Mouse (Mus musculus) kidney, embryonic 16.5 days (tissue): ENCODE measurements around the gene Zbtb38. TPM values are rescaled to one million over a fixed set of nuclear protein-coding genes. Genes with fewer than 3 reads are reported as not detected.

Source experiments
- ATAC-seq: fragments of 200-750 bp; cut with Nextera tagmentation; 2 replicates; pipeline ENCODE4 v1.8.0; 2017; ENCODE audit warnings: moderate TSS enrichment; ENCODE audit not compliant: low FRiP score, low TSS enrichment
- H3K27ac ChIP-seq: fragments of 300-500 bp; sonication (generic); 2 replicates; pipeline ENCODE4 v1.5.1; 2014; ENCODE audit warnings: low read length
- H3K27me3 ChIP-seq: fragments of 300-500 bp; sonication (generic); 2 replicates; pipeline ENCODE4 v1.6.1; 2014; ENCODE audit warnings: low read length, control low read depth, mixed read lengths; ENCODE audit not compliant: insufficient read depth
- H3K36me3 ChIP-seq: fragments of 300-500 bp; sonication (generic); 2 replicates; pipeline ENCODE4 v1.6.1; 2014; ENCODE audit warnings: low read length, control low read depth, mixed read lengths; ENCODE audit not compliant: insufficient read depth
- H3K4me1 ChIP-seq: fragments of 300-500 bp; sonication (generic); 2 replicates; pipeline ENCODE4 v1.6.1; 2014; ENCODE audit warnings: low read length, control low read depth, mixed read lengths; ENCODE audit not compliant: insufficient read depth
- H3K4me2 ChIP-seq: fragments of 300-500 bp; sonication (generic); replicated peaks from 2 replicates; pipeline ENCODE4 v1.6.1; 2014; ENCODE audit warnings: low read depth, low read length
- H3K4me3 ChIP-seq: fragments of 300-500 bp; sonication (generic); 2 replicates; pipeline ENCODE4 v1.5.1; 2014; ENCODE audit warnings: mild to moderate bottlenecking, low read length
- H3K9ac ChIP-seq: fragments of 300-500 bp; sonication (generic); replicated peaks from 2 replicates; pipeline ENCODE4 v1.6.1; 2014; ENCODE audit warnings: low read length
- H3K9me3 ChIP-seq: fragments of 300-500 bp; sonication (generic); 2 replicates; pipeline ENCODE4 v1.6.1; 2016; ENCODE audit warnings: low read length, control low read depth
- WGBS: fragments of 180-500 bp; shearing (Covaris S2); extraction: QIAGEN DNeasy Blood & Tissue Kit; methylation state at CpG from one replicate; pipeline ENCODE4 v1.1.7; 2014; 5-methylcytosine and 5-hydroxymethylcytosine counted together
- polyA plus RNA-seq: library from polyadenylated mRNA; unstranded; fragments of >200 nt; fragmentation: Nextera tagmentation; extraction: Ambion mirVana; gene quantifications from 2 replicates; pipeline ENCODE4 v1.2.1, GENCODE M21; 2015

Zbtb38 gene
- polyA plus RNA-seq, 1 experiment from 2014 or later = 22.1 TPM

DNA sequence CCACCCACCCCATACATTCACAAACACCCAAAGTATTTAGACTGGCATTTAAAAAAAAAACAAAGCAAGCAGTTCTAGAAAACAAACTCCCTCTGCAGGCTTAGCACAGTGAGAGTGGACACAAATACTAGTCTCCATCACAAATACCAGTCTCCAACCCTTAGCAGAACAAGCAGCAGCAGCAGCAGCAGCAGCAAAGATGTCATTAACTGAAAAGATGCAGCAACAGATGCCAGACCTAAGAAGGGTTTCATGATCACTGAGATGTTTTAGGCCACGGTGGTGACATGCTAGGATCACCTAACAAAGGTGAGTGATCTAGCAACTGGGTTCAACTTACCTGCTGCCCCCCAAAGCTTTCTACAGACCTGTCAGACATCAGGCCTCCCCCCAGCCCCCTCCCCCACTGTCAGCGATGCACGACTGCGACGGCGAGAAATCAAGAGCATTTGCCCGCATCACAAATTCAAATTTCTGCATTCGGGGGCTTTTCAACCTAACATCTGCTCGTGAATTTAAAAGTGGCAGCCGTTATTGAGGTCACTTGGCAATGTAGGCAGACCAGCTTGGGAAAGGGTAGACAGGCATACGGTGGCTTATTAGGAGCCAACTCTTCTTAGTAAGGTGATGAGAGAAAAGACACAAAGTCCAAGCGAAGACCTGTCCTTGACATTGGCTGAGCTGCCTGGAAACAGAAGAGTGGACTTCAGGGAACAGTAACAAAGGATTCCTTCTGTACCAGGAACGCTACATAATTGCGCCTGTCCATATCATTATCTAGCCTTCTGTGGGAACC, 26.1 kb downstream of the Zbtb38 start:
- 0 out of 2 replicates have a peak overlapping the region, but pooled peaks have one; percentile 4 for H3K9ac ChIP-seq
- H3K36me3 ChIP-seq = no peaks in the 10 kb centered on the region
- H3K4me1 ChIP-seq = peaks cover 34% of the 10 kb centered on the region
- no peak overlapping the region for H3K4me2 ChIP-seq
- ATAC-seq = no peak
- 0 out of 2 replicates have a peak overlapping the region, but pooled peaks have one; percentile 24 for H3K27ac ChIP-seq
- H3K27me3 ChIP-seq = no peaks in the 10 kb centered on the region
- 70% methylated on average over 14 of the region's 14 CpGs for WGBS
- no peak overlapping the region for H3K4me3 ChIP-seq
- no peaks in the 10 kb centered on the region for H3K9me3 ChIP-seq

DNA sequence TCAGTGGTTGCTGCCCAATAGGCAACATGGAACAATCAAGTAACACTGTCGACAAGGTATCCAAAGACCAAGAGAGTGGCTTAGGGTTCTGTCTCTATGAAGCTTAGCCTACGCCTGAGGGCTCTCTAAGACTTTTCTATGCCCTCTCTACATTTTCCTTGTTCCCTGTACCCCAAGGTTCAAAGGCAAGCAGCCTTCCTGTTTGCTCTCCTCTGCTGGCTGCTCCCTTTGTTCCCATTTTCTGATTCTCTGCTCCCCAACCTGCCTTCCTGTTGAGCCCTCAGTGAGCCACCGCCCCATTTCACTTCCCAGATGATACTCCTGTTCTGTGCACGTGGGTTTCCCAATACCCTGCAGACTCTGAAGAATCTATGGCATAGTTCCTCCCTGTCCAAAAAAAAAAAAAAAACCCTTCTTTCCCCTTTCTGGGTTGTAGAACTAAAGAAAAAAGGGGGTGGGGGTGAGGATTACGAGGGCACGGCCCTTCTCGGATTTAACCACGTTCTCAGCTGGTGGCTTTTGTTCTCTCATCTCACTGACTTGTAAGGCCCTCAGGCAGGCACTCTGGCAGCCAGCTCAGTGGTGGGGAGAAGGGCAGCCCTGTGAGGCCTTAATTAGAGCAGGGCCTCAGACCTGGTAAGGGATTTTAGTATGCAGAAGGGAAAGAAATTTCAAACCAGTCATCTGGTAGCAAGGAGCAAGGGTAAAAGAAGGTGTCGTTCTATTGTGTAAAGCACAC, 26.9 kb downstream of the Zbtb38 start:
- Histone ChIP-seq H3K4me1 (peaks cover 36% of the 10 kb centered on the region), H3K9ac (no peak overlapping the region), H3K36me3 (no peaks in the 10 kb centered on the region), H3K27ac (peak overlapping the region; percentile 50; the same call in 1 of the 2 replicates), H3K4me2 (no peak overlapping the region), H3K27me3 (no peaks in the 10 kb centered on the region), H3K9me3 (no peaks in the 10 kb centered on the region), H3K4me3 (no peak overlapping the region)
- 43% methylated on average over 9 of the region's 9 CpGs for WGBS
- ATAC-seq = no peak

GRCm38 (mm10) chr9:96723650-96724049, 29.0 kb downstream of the Zbtb38 start:
- H3K4me3 ChIP-seq = no peak overlapping the region
- no peak overlapping the region for H3K4me2 ChIP-seq
- H3K9me3 ChIP-seq = no peaks in the 10 kb centered on the region
- no peak overlapping the region for H3K9ac ChIP-seq
- 89% methylated on average over 6 of the region's 6 CpGs for WGBS
- H3K36me3 ChIP-seq = no peaks in the 10 kb centered on the region
- no peaks in the 10 kb centered on the region for H3K27me3 ChIP-seq
- ATAC-seq = no peak
- H3K4me1 ChIP-seq = peaks cover 38% of the 10 kb centered on the region
- H3K27ac ChIP-seq = no peak overlapping the region

DNA sequence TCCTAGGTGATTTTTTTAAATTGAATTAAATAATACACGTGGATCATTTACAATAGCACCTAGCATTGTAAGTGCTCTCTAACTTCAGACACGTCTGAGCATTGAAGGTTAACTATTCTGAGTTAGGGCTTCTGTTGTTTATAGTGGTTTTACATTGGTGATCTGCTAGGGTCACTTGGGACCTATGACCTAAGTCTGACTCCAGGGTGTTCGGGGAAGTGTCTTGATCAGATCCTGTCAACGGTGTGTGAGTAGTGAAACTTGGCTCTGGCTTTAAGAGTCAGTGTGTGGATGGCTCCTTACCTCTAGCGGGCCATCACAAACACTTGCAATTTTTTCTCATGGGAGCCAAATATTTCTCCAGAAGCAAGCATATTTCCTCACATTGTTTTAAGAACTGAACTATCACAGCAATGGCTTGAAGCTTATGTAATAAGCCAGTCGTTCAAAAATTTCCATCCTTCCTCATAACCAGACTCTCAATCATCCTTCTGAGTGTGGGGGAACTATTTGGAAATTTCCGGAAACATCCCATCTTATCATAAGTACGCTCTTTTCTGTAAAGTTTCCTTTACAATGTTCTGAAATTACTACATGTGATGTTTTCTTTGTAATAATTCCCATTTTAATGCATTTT, 31.4 kb downstream of the Zbtb38 start:
- Histone ChIP-seq H3K27ac (0 out of 2 replicates have a peak overlapping the region, but pooled peaks have one; percentile 34), H3K27me3 (no peaks in the 10 kb centered on the region), H3K4me2 (no peak overlapping the region), H3K36me3 (no peaks in the 10 kb centered on the region), H3K4me1 (peaks cover 32% of the 10 kb centered on the region), H3K4me3 (no peak overlapping the region), H3K9ac (no peak overlapping the region), H3K9me3 (no peaks in the 10 kb centered on the region)
- 83% methylated on average over 8 of the region's 8 CpGs for WGBS
- ATAC-seq = no peak

DNA sequence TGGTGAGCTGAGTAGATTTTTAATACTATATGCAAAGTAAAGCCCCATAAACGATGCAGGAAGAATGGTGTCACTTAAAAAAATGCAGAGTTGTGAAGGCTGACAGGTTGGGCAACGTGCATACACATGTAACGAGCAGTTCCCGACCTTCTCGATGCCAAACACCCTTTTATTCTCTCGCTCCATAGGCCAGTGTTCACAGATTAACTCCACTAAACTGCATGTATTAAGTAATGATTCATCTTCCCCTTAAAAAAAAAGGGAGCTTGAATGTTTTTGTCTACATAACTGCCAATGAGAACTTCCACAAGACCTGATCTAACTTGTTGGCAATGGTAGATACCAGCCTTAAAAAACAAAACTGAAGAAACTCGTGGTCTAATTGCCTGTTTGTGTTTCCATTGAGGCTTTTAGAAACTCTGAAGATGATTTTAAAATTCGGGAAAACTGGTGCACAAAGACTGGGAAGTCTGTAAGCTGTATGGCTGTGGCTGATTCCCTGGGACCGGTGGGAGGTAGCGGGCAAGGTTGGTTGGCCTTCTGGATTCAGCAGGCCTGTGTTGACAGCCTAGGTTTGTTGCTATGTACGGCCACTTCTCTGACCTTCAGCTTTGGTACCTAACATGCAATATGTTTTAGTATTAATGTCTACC, 32.0 kb downstream of the Zbtb38 start:
- WGBS = 64% methylated on average over 11 of the region's 11 CpGs
- Histone ChIP-seq H3K4me2 (peak overlapping the region; percentile 75; the same call in 1 of the 2 replicates), H3K9ac (peak overlapping the region; percentile 97; the same call in 1 of the 2 replicates), H3K36me3 (no peaks in the 10 kb centered on the region), H3K4me1 (peaks cover 34% of the 10 kb centered on the region), H3K27ac (peak overlapping the region; percentile 98; the same call in 1 of the 2 replicates), H3K9me3 (no peaks in the 10 kb centered on the region), H3K27me3 (no peaks in the 10 kb centered on the region), H3K4me3 (peak overlapping the region; percentile 80; the same call in 1 of the 2 replicates)
- no peak for ATAC-seq

GRCm38 (mm10) chr9:96719408-96720158, 33.0 kb downstream of the Zbtb38 start:
- Histone ChIP-seq H3K4me1 (peaks cover 31% of the 10 kb centered on the region), H3K27me3 (no peaks in the 10 kb centered on the region), H3K36me3 (no peaks in the 10 kb centered on the region), H3K27ac (peak overlapping the region; percentile 98), H3K4me2 (peak overlapping the region; percentile 75), H3K9me3 (no peaks in the 10 kb centered on the region), H3K9ac (peak overlapping the region; percentile 97), H3K4me3 (peak overlapping the region; percentile 80)
- WGBS = under 1% methylated on average over 77 of the region's 85 CpGs
- ATAC-seq = peak; percentile 85

GRCm38 (mm10) chr9:96718888-96719287, 33.7 kb downstream of the Zbtb38 start:
- WGBS = 48% methylated on average over 10 of the region's 10 CpGs
- Histone ChIP-seq H3K9me3 (no peaks in the 10 kb centered on the region), H3K4me1 (peaks cover 36% of the 10 kb centered on the region), H3K4me3 (peak overlapping the region; percentile 80), H3K27me3 (no peaks in the 10 kb centered on the region), H3K36me3 (no peaks in the 10 kb centered on the region), H3K9ac (peak overlapping the region; percentile 97), H3K27ac (peak overlapping the region; percentile 98), H3K4me2 (peak overlapping the region; percentile 75)
- no peak for ATAC-seq

DNA sequence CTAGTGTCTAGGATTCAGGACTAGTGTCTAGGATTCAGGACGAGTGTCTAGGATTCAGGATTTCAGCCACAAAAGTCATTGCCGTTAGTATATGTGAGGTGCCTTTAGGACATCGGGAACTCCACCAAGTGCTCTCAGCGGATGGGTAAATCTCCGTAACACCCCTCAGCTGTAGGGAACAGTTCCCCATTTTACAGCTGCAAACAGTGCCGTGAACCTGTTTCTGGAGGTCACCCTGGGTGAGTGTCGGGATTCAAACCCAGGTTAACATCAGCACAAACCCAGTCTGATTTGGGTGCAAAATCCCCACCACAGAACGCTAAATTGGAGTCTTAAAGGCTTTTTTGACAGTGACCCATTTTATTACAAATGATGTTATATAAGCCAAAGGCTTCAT, 34.2 kb downstream of the Zbtb38 start:
- peak overlapping the region; percentile 75 for H3K4me2 ChIP-seq
- WGBS = 89% methylated on average over 8 of the region's 8 CpGs
- H3K4me3 ChIP-seq = peak overlapping the region; percentile 80; the same call in 1 of the 2 replicates
- no peaks in the 10 kb centered on the region for H3K36me3 ChIP-seq
- no peak overlapping the region for H3K9ac ChIP-seq
- no peaks in the 10 kb centered on the region for H3K27me3 ChIP-seq
- peaks cover 37% of the 10 kb centered on the region for H3K4me1 ChIP-seq
- no peak overlapping the region for H3K27ac ChIP-seq
- ATAC-seq = no peak
- H3K9me3 ChIP-seq = no peaks in the 10 kb centered on the region
